Mouse (Mus musculus) layer of hippocampus, postnatal 10 days (tissue): ENCODE measurements around the gene Ube2d3. TPM values are rescaled to one million over a fixed set of nuclear protein-coding genes. Genes with fewer than 3 reads are reported as not detected.
"Not testable (repeated sequence)": the region's sequence is repeated elsewhere in the genome, so short reads cannot be mapped to it uniquely, and the experiment has no call there.

ENCODE experiments used
- DNase-seq, 2 experiments: peaks; one replicate each; pipeline ENCODE4 v3.0.0; 2021; ENCODE audit warnings: low spot score in 2 of 2
- total RNA-seq, 2 experiments: library from RNA; stranded (reverse); gene quantifications; 2 replicates each; pipeline ENCODE4 v1.2.3; 2021

Ube2d3 gene
- total RNA-seq, 2 experiments from 2014 or later = 258 to 279 TPM

GRCm38 (mm10) chr3:135487803-135488202, 49.9 kb downstream of the Ube2d3 start:
- no peak for DNase-seq

- no peak for DNase-seq
These were observed 52.0 kb downstream of the Ube2d3 start for GRCm38 (mm10) chr3:135489865-135490520.

GRCm38 (mm10) chr3:135491102-135491501, 53.2 kb downstream of the Ube2d3 start:
- no peak for DNase-seq

- DNase-seq = not testable (repeated sequence)
These were observed 55.4 kb downstream of the Ube2d3 start for GRCm38 (mm10) chr3:135493320-135493719.

GRCm38 (mm10) chr3:135497956-135498355, 60.0 kb downstream of the Ube2d3 start:
- DNase-seq = not testable (repeated sequence)

- no peak for DNase-seq
These were observed 60.9 kb downstream of the Ube2d3 start for GRCm38 (mm10) chr3:135498891-135499290.

- no peak for DNase-seq
These were observed 65.2 kb downstream of the Ube2d3 start for GRCm38 (mm10) chr3:135503160-135503559.

GRCm38 (mm10) chr3:135505369-135505909, 67.5 kb downstream of the Ube2d3 start:
- peak; percentile 43 to 56 for DNase-seq

GRCm38 (mm10) chr3:135505916-135506482, 68.0 kb downstream of the Ube2d3 start:
- DNase-seq = no peak

- DNase-seq = no peak
These were observed 69.6 kb downstream of the Ube2d3 start for GRCm38 (mm10) chr3:135507506-135507905.

GRCm38 (mm10) chr3:135508191-135508590, 70.2 kb downstream of the Ube2d3 start:
- no peak for DNase-seq

- no peak for DNase-seq
These were observed 72.4 kb downstream of the Ube2d3 start for GRCm38 (mm10) chr3:135510372-135510771.

GRCm38 (mm10) chr3:135511683-135512082, 73.7 kb downstream of the Ube2d3 start:
- DNase-seq = no peak

GRCm38 (mm10) chr3:135513270-135513669, 75.3 kb downstream of the Ube2d3 start:
- DNase-seq = peak; percentile 23 to 26

GRCm38 (mm10) chr3:135513800-135514425, 76.0 kb downstream of the Ube2d3 start:
- no peak for DNase-seq

- DNase-seq = no peak
These were observed 77.3 kb downstream of the Ube2d3 start for GRCm38 (mm10) chr3:135515246-135515645.

GRCm38 (mm10) chr3:135516891-135517290, 78.9 kb downstream of the Ube2d3 start:
- no peak for DNase-seq

Other genes starting within 250 kb of the Ube2d3 start
- 1 to 10 TPM; 5.0 to 6.1 TPM for gene Cenpe, start 225.6 kb upstream of the Ube2d3 start, total RNA-seq
- 1 to 10 TPM; 2.6 to 3.2 TPM for gene Bdh2, start 156.9 kb upstream of the Ube2d3 start, total RNA-seq
- gene Slc9b2, start 130.4 kb upstream of the Ube2d3 start, total RNA-seq = 1 to 10 TPM; 4.5 to 5.2 TPM
- 1 to 10 TPM in 1 of 2 experiments, under 1 TPM in 1; 0.57 to 1.2 TPM for gene Slc9b1, start 90.1 kb upstream of the Ube2d3 start, total RNA-seq
- 10 to 100 TPM; 34.9 to 39.1 TPM for gene Cisd2, start 14.2 kb upstream of the Ube2d3 start, total RNA-seq
- 1 to 10 TPM; 6.9 to 8.0 TPM for gene Manba, start 47.5 kb downstream of the Ube2d3 start, total RNA-seq